Mouse (Mus musculus): Measurements from ENCODE around the gene Olfr1153.

Olfr1153 gene

DNA sequence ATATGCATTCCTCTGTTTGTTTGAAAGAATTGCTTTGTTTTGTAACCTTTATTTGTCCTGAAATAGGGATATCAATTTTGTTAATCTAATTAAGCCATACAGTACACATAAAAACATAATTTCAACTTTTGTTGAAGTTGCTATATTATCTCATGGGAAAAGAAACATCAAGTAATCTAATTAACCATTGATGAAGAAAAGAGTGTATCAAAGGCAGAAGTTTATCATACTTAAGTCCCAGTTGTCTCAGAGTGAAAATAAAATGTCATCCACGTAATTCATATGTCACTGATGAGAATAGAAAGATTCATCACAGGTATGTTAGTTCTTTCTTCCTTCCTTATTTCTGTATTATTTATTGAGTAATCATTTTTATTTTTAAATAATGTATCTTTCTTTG, at the start of gene Olfr1153:
TSS of gene Olfr1153 (plus strand) at position 301 of the 400 bp plus-strand sequence.
- DNase-seq (ENCODE audit: extremely low spot score, low spot score), result no peak

DNA sequence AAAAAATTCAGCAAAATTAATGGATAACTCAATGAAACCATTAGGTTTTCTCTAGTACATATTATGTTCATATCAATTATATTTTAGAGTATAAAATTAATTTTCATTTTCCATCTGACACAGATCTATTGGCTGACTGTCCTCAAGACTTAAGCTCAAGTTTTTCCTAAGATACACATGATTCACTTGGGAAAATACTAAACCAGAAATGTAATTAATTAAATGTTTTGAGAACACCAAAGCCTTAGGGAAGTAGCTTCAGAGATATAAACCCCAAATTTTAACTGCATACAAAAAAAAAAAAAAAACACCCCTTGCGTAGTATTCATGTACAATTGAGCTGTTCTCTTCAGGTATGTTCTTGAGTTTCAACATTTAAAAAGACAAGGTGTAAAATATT, 39.2 kb upstream of the Olfr1153 start, which contains the start of gene Olfr1151:
TSS of gene Olfr1151 (plus strand) at position 301 of the 400 bp plus-strand sequence.
- no peak for DNase-seq (ENCODE audit: extremely low spot score, low spot score)

DNA sequence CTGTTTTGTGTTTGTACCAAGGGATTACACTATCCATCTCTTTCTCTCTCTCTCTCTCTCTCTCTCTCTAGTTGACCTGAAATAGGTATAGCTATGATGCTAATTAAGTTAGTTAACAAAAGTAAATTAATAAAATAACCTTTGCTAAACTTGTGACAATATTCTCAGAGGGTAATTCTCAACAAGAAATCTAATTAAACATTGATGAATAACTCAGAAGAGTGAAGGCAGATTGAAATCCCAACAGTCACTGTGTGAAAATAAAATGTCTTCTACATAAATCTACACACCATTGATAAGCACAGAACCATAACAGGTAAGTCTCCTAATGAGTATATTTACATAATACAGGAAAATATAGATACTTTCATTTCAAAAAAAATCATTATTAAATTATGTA, 28.6 kb upstream of the Olfr1153 start, which contains the start of gene Olfr1152:
TSS of gene Olfr1152 (plus strand) at position 301 of the 400 bp plus-strand sequence.
- DNase-seq (ENCODE audit: extremely low spot score, low spot score), result no peak

DNA sequence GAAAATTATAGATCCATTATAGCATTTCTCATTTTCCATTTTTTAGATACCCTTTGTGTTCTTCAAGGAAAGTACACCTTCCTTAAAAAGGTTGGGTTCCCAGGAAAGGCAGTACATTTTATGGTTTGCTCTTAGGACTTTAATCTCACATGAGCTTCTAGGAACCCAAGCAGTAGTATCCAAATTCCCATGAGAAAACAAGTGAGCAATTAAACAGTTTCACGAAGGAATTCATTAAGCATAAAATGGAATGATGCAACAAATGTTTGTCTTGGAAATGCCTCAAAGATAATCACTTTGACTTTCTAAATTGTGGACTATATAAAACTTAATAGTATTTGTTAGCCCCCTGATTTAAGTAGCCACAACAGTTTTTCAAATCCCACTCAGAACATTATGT, 10.3 kb downstream of the Olfr1153 start, which contains the start of gene Olfr1154:
TSS of gene Olfr1154 (minus strand) at position 101 of the 400 bp plus-strand sequence.
- no peak for DNase-seq (ENCODE audit: extremely low spot score, low spot score)

DNA sequence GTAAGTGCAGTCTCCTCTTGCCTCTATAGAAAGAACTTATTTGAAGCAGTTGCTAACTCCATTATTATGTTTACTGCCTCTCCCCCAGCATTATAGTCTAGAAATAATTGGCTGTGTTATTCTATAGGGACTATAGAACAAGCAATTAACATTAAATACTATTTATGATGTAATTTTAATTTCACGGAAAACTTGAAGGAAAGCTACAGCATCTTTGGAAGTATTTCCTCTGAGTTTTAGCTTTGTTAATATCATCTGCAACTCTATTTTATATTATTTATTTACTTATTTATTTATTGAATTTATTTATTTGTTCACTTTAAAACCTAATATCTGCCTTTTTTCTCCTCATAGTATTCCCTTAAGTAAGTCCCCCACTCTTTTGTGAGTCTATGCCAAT, 50.3 kb downstream of the Olfr1153 start, which contains the start of gene Olfr1155:
TSS of gene Olfr1155 (minus strand) at position 101 of the 400 bp plus-strand sequence.
- DNase-seq (ENCODE audit: extremely low spot score, low spot score), result no peak
